Mouse (Mus musculus): ENCODE measurements around the gene Krtap6-2. TPM values are rescaled to one million over a fixed set of nuclear protein-coding genes. Genes with fewer than 3 reads are reported as not detected.

Krtap6-2 gene
- polyA plus RNA-seq (2015; fragmentation: Nextera tagmentation; extraction: Ambion mirVana) = not detected in 2 replicates

- Histone ChIP-seq H3K36me3 (no peaks in the 10 kb centered on the region), H3K4me2 (no peak within 1 kb of the TSS), H3K9me3 (no peaks in the 10 kb centered on the region), H3K9ac (no peak within 1 kb of the TSS), H3K4me3 (no peak within 1 kb of the TSS), H3K27me3 (no peaks in the 10 kb centered on the region), H3K27ac (no peak within 1 kb of the TSS), H3K4me1 (replicated peaks) (no peaks in the 10 kb centered on the region)
- 96% methylated on average over 3 of the region's 3 CpGs for WGBS
- no peak for ATAC-seq (ENCODE audit: low FRiP score)
Observed at GRCm38 (mm10) chr16:89420011-89420410, at the start of gene Krtap6-2. Gene Krtap6-2, minus strand, starts transcription at chr16:89420111.

GRCm38 (mm10) chr16:89461189-89461588 lies 41.3 kb upstream of the Krtap6-2 start:
- Histone ChIP-seq H3K4me2 (no peak overlapping the region), H3K27ac (no peak overlapping the region), H3K4me3 (no peak overlapping the region), H3K4me1 (replicated peaks) (0 out of 2 replicates have a peak, but pooled peaks cover 6% of the 10 kb centered on the region), H3K9ac (no peak overlapping the region), H3K9me3 (no peaks in the 10 kb centered on the region), H3K36me3 (no peaks in the 10 kb centered on the region), H3K27me3 (no peaks in the 10 kb centered on the region)
- WGBS = 68% methylated on average over 5 of the region's 5 CpGs
- ATAC-seq (ENCODE audit: low FRiP score) = no peak

GRCm38 (mm10) chr16:89429586-89429985 lies 9.7 kb upstream of the Krtap6-2 start:
- Histone ChIP-seq H3K9me3 (no peaks in the 10 kb centered on the region), H3K36me3 (no peaks in the 10 kb centered on the region), H3K4me1 (replicated peaks) (no peaks in the 10 kb centered on the region), H3K27ac (no peak overlapping the region), H3K9ac (no peak overlapping the region), H3K4me3 (no peak overlapping the region), H3K27me3 (no peaks in the 10 kb centered on the region), H3K4me2 (no peak overlapping the region)
- ATAC-seq (ENCODE audit: low FRiP score) = no peak
- 85% methylated on average over 2 of the region's 2 CpGs for WGBS

- Histone ChIP-seq H3K9ac (no peak overlapping the region), H3K4me1 (replicated peaks) (no peaks in the 10 kb centered on the region), H3K4me2 (no peak overlapping the region), H3K36me3 (no peaks in the 10 kb centered on the region), H3K27me3 (no peaks in the 10 kb centered on the region), H3K9me3 (no peaks in the 10 kb centered on the region), H3K4me3 (no peak overlapping the region), H3K27ac (no peak overlapping the region)
- 93% methylated on average over 5 of the region's 5 CpGs for WGBS
- ATAC-seq (ENCODE audit: low FRiP score) = no peak
Observed at GRCm38 (mm10) chr16:89425310-89425709, 5.4 kb upstream of the Krtap6-2 start.

- 89% methylated on average over 3 of the region's 3 CpGs for WGBS
- Histone ChIP-seq H3K9me3 (no peaks in the 10 kb centered on the region), H3K27me3 (no peaks in the 10 kb centered on the region), H3K4me3 (no peak overlapping the region), H3K36me3 (no peaks in the 10 kb centered on the region), H3K27ac (no peak overlapping the region), H3K9ac (no peak overlapping the region), H3K4me1 (replicated peaks) (no peaks in the 10 kb centered on the region), H3K4me2 (no peak overlapping the region)
- no peak for ATAC-seq (ENCODE audit: low FRiP score)
Observed at GRCm38 (mm10) chr16:89416311-89416710, 3.6 kb downstream of the Krtap6-2 start.

GRCm38 (mm10) chr16:89410345-89411068 lies 9.4 kb downstream of the Krtap6-2 start:
- Histone ChIP-seq H3K9ac (no peak overlapping the region), H3K9me3 (no peaks in the 10 kb centered on the region), H3K4me3 (no peak overlapping the region), H3K4me1 (replicated peaks) (no peaks in the 10 kb centered on the region), H3K27ac (no peak overlapping the region), H3K36me3 (no peaks in the 10 kb centered on the region), H3K27me3 (no peaks in the 10 kb centered on the region), H3K4me2 (no peak overlapping the region)
- ATAC-seq (ENCODE audit: low FRiP score) = no peak
- WGBS = 71% methylated on average over 5 of the region's 5 CpGs

GRCm38 (mm10) chr16:89403768-89404167 lies 16.1 kb downstream of the Krtap6-2 start, which contains the start of gene Krtap21-1:
Gene Krtap21-1, minus strand, starts transcription at chr16:89403868.
- WGBS = 90% methylated on average over 2 of the region's 2 CpGs
- H3K4me3 ChIP-seq = no peak within 1 kb of the TSS
- no peaks in the 10 kb centered on the region for H3K36me3 ChIP-seq
- no peak for ATAC-seq (ENCODE audit: low FRiP score)
- H3K4me2 ChIP-seq = no peak within 1 kb of the TSS
- no peak within 1 kb of the TSS for H3K9ac ChIP-seq
- H3K27me3 ChIP-seq = no peaks in the 10 kb centered on the region
- H3K4me1 ChIP-seq (replicated peaks) = no peaks in the 10 kb centered on the region
- H3K27ac ChIP-seq = no peak within 1 kb of the TSS
- H3K9me3 ChIP-seq = no peaks in the 10 kb centered on the region

- no peaks in the 10 kb centered on the region for H3K36me3 ChIP-seq
- H3K4me3 ChIP-seq = no peak overlapping the region
- no peak for ATAC-seq (ENCODE audit: low FRiP score)
- no peak overlapping the region for H3K9ac ChIP-seq
- 75% methylated on average over 2 of the region's 2 CpGs for WGBS
- H3K27ac ChIP-seq = no peak overlapping the region
- no peaks in the 10 kb centered on the region for H3K4me1 ChIP-seq (replicated peaks)
- no peak overlapping the region for H3K4me2 ChIP-seq
- no peaks in the 10 kb centered on the region for H3K9me3 ChIP-seq
- no peaks in the 10 kb centered on the region for H3K27me3 ChIP-seq
Observed at GRCm38 (mm10) chr16:89372734-89373461, 47.0 kb downstream of the Krtap6-2 start.

Other genes with a start within 250 kb of the Krtap6-2 start
- gene 1110057P08Rik, start 245.4 kb downstream of the Krtap6-2 start, polyA plus RNA-seq (2015; fragmentation: Nextera tagmentation; extraction: Ambion mirVana) = not detected in 2 replicates
- gene Krtap20-2, start 214.2 kb downstream of the Krtap6-2 start, polyA plus RNA-seq (2015; fragmentation: Nextera tagmentation; extraction: Ambion mirVana) = not detected in 2 replicates
- gene Krtap21-1, start 16.2 kb downstream of the Krtap6-2 start, polyA plus RNA-seq (2015; fragmentation: Nextera tagmentation; extraction: Ambion mirVana) = not detected in 2 replicates
- gene Krtap8-1, start 67.8 kb upstream of the Krtap6-2 start, polyA plus RNA-seq (2015; fragmentation: Nextera tagmentation; extraction: Ambion mirVana) = not detected in 2 replicates
- gene Krtap7-1, start 88.2 kb upstream of the Krtap6-2 start, polyA plus RNA-seq (2015; fragmentation: Nextera tagmentation; extraction: Ambion mirVana) = 0.57 TPM in 1 of 2 replicates, not detected in the other
- not detected in 2 replicates for gene Krtap11-1, start 151.1 kb upstream of the Krtap6-2 start, polyA plus RNA-seq (2015; fragmentation: Nextera tagmentation; extraction: Ambion mirVana)